Mouse (Mus musculus): ENCODE measurements at regions not wholly inside any gene's neighbourhood (a gene's known extent, or its start where the extent isn't known, plus 50 kb on each side); places are given as distances from the start of the nearest gene placed in this dataset.

GRCm38 (mm10) chr2:117917181-117917580 is 194.5 kb upstream of the Thbs1 start:
- TF ChIP-seq CTCF (IDR thresholded peaks at IDR 0.05; ENCODE audit: low read depth): no peak
- no peak for TF ChIP-seq EP300 (optimal IDR thresholded peaks at IDR 0.05)

Data from stomach, postnatal 0 days (tissue).